Mouse (Mus musculus): Measurements from ENCODE around the gene Sycn.

Gene Sycn

GRCm38 (mm10) chr7:28560856-28561255 is 20.2 kb downstream of the Sycn start:
- DNase-seq, result no peak

- DNase-seq, result no peak
These were observed 21.3 kb downstream of the Sycn start for GRCm38 (mm10) chr7:28561967-28562366.

GRCm38 (mm10) chr7:28562371-28562770 is 21.7 kb downstream of the Sycn start:
- no peak for DNase-seq

- no peak for DNase-seq
These were observed 22.3 kb downstream of the Sycn start for GRCm38 (mm10) chr7:28562951-28563350.

- no peak for DNase-seq
These were observed 24.7 kb downstream of the Sycn start for GRCm38 (mm10) chr7:28565407-28565806.

- no peak for DNase-seq
These were observed 26.9 kb downstream of the Sycn start for GRCm38 (mm10) chr7:28567539-28567938.

GRCm38 (mm10) chr7:28568253-28568652 is 27.6 kb downstream of the Sycn start:
- peak; percentile 79 for DNase-seq

- DNase-seq, result peak; percentile 95
These were observed 29.8 kb downstream of the Sycn start for GRCm38 (mm10) chr7:28570291-28570981.

GRCm38 (mm10) chr7:28570982-28571682 is 30.4 kb downstream of the Sycn start:
- DNase-seq, result peak; percentile 74

- peak; percentile 59 for DNase-seq
These were observed 32.0 kb downstream of the Sycn start for GRCm38 (mm10) chr7:28572689-28573088.

- no peak for DNase-seq
These were observed 32.6 kb downstream of the Sycn start for GRCm38 (mm10) chr7:28573236-28573635.

GRCm38 (mm10) chr7:28575597-28575996 is 34.9 kb downstream of the Sycn start:
- no peak for DNase-seq

- DNase-seq, result peak; percentile 75
These were observed 35.7 kb downstream of the Sycn start for GRCm38 (mm10) chr7:28576271-28576914.

- DNase-seq, result peak; percentile 82
These were observed 37.3 kb downstream of the Sycn start for GRCm38 (mm10) chr7:28577826-28578542.

GRCm38 (mm10) chr7:28578543-28579053 is 37.9 kb downstream of the Sycn start:
- no peak for DNase-seq

- DNase-seq, result no peak
These were observed 39.1 kb downstream of the Sycn start for GRCm38 (mm10) chr7:28579826-28580225.

GRCm38 (mm10) chr7:28581721-28582120 is 41.0 kb downstream of the Sycn start:
- no peak for DNase-seq

GRCm38 (mm10) chr7:28582841-28583240 is 42.2 kb downstream of the Sycn start:
- no peak for DNase-seq

GRCm38 (mm10) chr7:28583570-28584344 is 43.1 kb downstream of the Sycn start:
- DNase-seq, result no peak

- no peak for DNase-seq
These were observed 43.8 kb downstream of the Sycn start for GRCm38 (mm10) chr7:28584468-28584867.

- no peak for DNase-seq
These were observed 44.3 kb downstream of the Sycn start for GRCm38 (mm10) chr7:28585001-28585400.

Data from kidney, postnatal 14 days (tissue).